ENCODE assay signal across 23 mouse cellular contexts in the genomic region with DNA sequence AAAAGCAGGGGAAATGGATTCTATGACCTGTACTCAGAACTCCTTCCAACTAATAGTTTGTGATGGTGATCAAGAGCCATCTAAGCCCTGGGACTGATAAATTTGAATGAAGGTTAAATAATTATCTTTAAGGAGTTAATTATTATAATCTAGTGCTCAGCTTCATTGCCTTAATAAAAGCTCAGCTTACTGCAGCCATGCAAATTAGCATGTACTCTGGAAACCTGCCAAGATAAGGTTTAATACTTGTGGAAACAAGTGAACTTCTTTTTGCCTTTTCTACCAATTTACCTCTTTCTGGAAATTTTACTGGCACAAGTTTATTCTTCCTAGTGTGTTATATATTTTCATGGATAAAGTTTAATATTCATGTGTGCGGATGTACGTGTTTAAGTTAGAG.
"Had no signal": no experiment of that assay in that cellular context is flagged by ENCODE, and none has a peak within 500 bp of the region (broad histone marks: within the 10 kb centered on the region; RNA-seq: fewer than 3 reads in every experiment).

No protein-coding gene starts in this region.

- H3K4me2 ChIP-seq: intestine, embryonic 15.5 days; limb, embryonic 13.5 days; liver, embryonic 12.5 days; liver, embryonic 15.5 days; lung, embryonic 15.5 days; midbrain, embryonic 12.5 days; neural tube, embryonic 12.5 days; neural tube, embryonic 15.5 days had no signal

- ATAC-seq: intestine, embryonic 15.5 days; liver, embryonic 12.5 days had no signal

- H3K27ac ChIP-seq: intestine, embryonic 15.5 days; layer of hippocampus, adult 2 months; limb, embryonic 10.5 days; limb, embryonic 13.5 days; liver, embryonic 12.5 days; liver, embryonic 15.5 days; lung, embryonic 15.5 days; midbrain, embryonic 12.5 days; neural tube, embryonic 12.5 days; neural tube, embryonic 15.5 days; stomach, postnatal 0 days had no signal

- H3K27me3 ChIP-seq: intestine, embryonic 15.5 days; limb, embryonic 13.5 days; liver, embryonic 12.5 days; liver, embryonic 15.5 days; lung, embryonic 15.5 days; midbrain, embryonic 12.5 days; neural tube, embryonic 12.5 days; neural tube, embryonic 15.5 days had no signal

- DNase-seq: kidney, postnatal 14 days; layer of hippocampus, adult 9-11 months; liver; lung, adult 18-20 months; lung, postnatal 10 days; lung, postnatal 36 days; right cerebral cortex, adult 18-20 months; right cerebral cortex, postnatal 14 days; right cerebral cortex, postnatal 4 days; thymus, adult 2 months; thymus, postnatal 14 days; thymus, postnatal 4 days had no signal

- H3K4me3 ChIP-seq: intestine, embryonic 15.5 days; layer of hippocampus, adult 2 months; limb, embryonic 10.5 days; limb, embryonic 13.5 days; liver, embryonic 12.5 days; liver, embryonic 15.5 days; lung, embryonic 15.5 days; midbrain, embryonic 12.5 days; neural tube, embryonic 12.5 days; neural tube, embryonic 15.5 days had no signal

- H3K36me3 ChIP-seq: intestine, embryonic 15.5 days; limb, embryonic 10.5 days; limb, embryonic 13.5 days; liver, embryonic 12.5 days; liver, embryonic 15.5 days; lung, embryonic 15.5 days; midbrain, embryonic 12.5 days; neural tube, embryonic 12.5 days; neural tube, embryonic 15.5 days had no signal

- H3K4me1 ChIP-seq: intestine, embryonic 15.5 days; limb, embryonic 10.5 days; limb, embryonic 13.5 days; liver, embryonic 12.5 days; liver, embryonic 15.5 days; lung, embryonic 15.5 days; midbrain, embryonic 12.5 days; neural tube, embryonic 12.5 days; neural tube, embryonic 15.5 days had no signal

- H3K9ac ChIP-seq: intestine, embryonic 15.5 days; limb, embryonic 13.5 days; liver, embryonic 12.5 days; liver, embryonic 15.5 days; lung, embryonic 15.5 days; midbrain, embryonic 12.5 days; neural tube, embryonic 12.5 days; neural tube, embryonic 15.5 days had no signal

- H3K9me3 ChIP-seq: intestine, embryonic 15.5 days; limb, embryonic 10.5 days; limb, embryonic 13.5 days; liver, embryonic 12.5 days; liver, embryonic 15.5 days; lung, embryonic 15.5 days; midbrain, embryonic 12.5 days; neural tube, embryonic 12.5 days; neural tube, embryonic 15.5 days had no signal
